Mouse (Mus musculus): ENCODE results near the gene Sema6b.

DNA sequence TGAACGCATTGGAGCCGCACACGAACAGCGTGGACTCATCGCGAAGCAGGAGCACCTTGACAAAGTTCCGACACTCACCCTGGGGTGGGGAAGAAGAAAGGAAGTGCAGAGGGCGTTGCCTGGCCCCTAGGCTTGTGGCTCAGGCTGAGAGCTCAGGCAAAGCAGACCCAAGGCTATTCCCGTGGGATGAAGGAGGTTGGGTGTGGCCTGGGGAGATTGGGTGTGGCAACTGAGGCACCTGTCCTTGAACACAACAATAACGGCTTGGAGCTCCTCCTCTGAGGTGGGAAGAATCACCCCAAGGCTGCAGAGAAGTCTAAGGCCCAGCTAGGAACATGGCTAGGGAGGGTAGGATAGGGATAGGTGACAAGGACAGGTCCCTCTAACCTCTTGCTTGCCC, 9.0 kb downstream of the Sema6b start:
- no peak for TF ChIP-seq CEBPB (IDR thresholded peaks at IDR 0.05; ENCODE audit: low read depth)
- TF ChIP-seq CTCF (IDR thresholded peaks at IDR 0.05; ENCODE audit: control insufficient read depth, insufficient read depth, insufficient read length) = no peak
- no peak for TF ChIP-seq USF1 (IDR thresholded peaks at IDR 0.05; ENCODE audit: low read depth)
- TF ChIP-seq MYOG (IDR thresholded peaks at IDR 0.05; ENCODE audit: control insufficient read depth, extremely low read depth, insufficient read length) = no peak
- no peak for TF ChIP-seq MAX (IDR thresholded peaks at IDR 0.05)
- no peak for TF ChIP-seq FOSL1 (IDR thresholded peaks at IDR 0.05; ENCODE audit: insufficient read depth, low read length, poor library complexity, severe bottlenecking)
- TF ChIP-seq MYOD1 (IDR thresholded peaks at IDR 0.05; ENCODE audit: control insufficient read depth, insufficient read length, low read depth) = no peak

All from C2C12 (cell line).